Mouse (Mus musculus) hindbrain, embryonic 14.5 days (tissue): ENCODE measurements at regions not wholly inside any gene's neighbourhood (a gene's known extent, or its start where the extent isn't known, plus 50 kb on each side); places are given as distances from the start of the nearest gene placed in this dataset.

ENCODE experiments used
- ATAC-seq: fragments of 200-750 bp; cut with Nextera tagmentation; 2 replicates; pipeline ENCODE4 v1.8.0; 2017; ENCODE audit warnings: moderate number of reproducible peaks, mild to moderate bottlenecking, moderate TSS enrichment, moderate library complexity; ENCODE audit not compliant: low FRiP score
- DNase-seq: peaks from one replicate; pipeline ENCODE4 v3.0.0-alpha.2; 2015; ENCODE audit warnings: low spot score
- H3K27ac ChIP-seq: fragments of 300-500 bp; sonication (generic); 2 replicates; pipeline ENCODE4 v1.5.1; 2014; ENCODE audit warnings: mild to moderate bottlenecking, moderate library complexity
- H3K27me3 ChIP-seq: fragments of 300-500 bp; sonication (generic); 2 replicates; pipeline ENCODE4 v1.6.1; 2014; ENCODE audit warnings: mild to moderate bottlenecking, low read length, mixed read lengths; ENCODE audit not compliant: control insufficient read depth, insufficient read depth
- H3K36me3 ChIP-seq: fragments of 300-500 bp; sonication (generic); replicated peaks from 2 replicates; pipeline ENCODE4 v1.6.1; 2014; ENCODE audit not compliant: control insufficient read depth, insufficient read depth
- H3K4me1 ChIP-seq: fragments of 300-500 bp; sonication (generic); replicated peaks from 2 replicates; pipeline ENCODE4 v1.6.1; 2014; ENCODE audit warnings: antibody characterized with exemption, low read length, mixed read lengths; ENCODE audit not compliant: control insufficient read depth, insufficient read depth
- H3K4me2 ChIP-seq: fragments of 300-500 bp; sonication (generic); replicated peaks from 2 replicates; pipeline ENCODE4 v1.6.1; 2014; ENCODE audit warnings: mild to moderate bottlenecking, moderate library complexity
- H3K4me3 ChIP-seq: fragments of 300-500 bp; sonication (generic); replicated peaks from 2 replicates; pipeline ENCODE4 v1.5.1; 2014; ENCODE audit warnings: mild to moderate bottlenecking, low read length
- H3K9ac ChIP-seq: fragments of 300-500 bp; sonication (generic); 2 replicates; pipeline ENCODE4 v1.6.1; 2014
- H3K9me3 ChIP-seq: fragments of 300-500 bp; sonication (generic); 2 replicates; pipeline ENCODE4 v1.6.1; 2016; ENCODE audit warnings: low read length; ENCODE audit not compliant: control insufficient read depth
- WGBS: fragments of 180-500 bp; shearing (Covaris S2); extraction: QIAGEN DNeasy Blood & Tissue Kit; methylation state at CpG from one replicate; pipeline ENCODE4 v1.1.7; 2014; 5-methylcytosine and 5-hydroxymethylcytosine counted together

GRCm38 (mm10) chr6:117293780-117294465, 125.6 kb downstream of the Cxcl12 start:
- Histone ChIP-seq H3K9ac (no peak overlapping the region), H3K4me1 (no peaks in the 10 kb centered on the region), H3K27ac (no peak overlapping the region), H3K36me3 (no peaks in the 10 kb centered on the region), H3K4me3 (no peak overlapping the region), H3K27me3 (no peaks in the 10 kb centered on the region), H3K9me3 (no peaks in the 10 kb centered on the region), H3K4me2 (no peak overlapping the region)
- DNase-seq (no peak), ATAC-seq (no peak)
- 20% methylated on average over 9 of the region's 9 CpGs for WGBS

- H3K27ac ChIP-seq: no peak overlapping the region
- no peaks in the 10 kb centered on the region for H3K9me3 ChIP-seq
- no peaks in the 10 kb centered on the region for H3K4me1 ChIP-seq
- H3K27me3 ChIP-seq: no peaks in the 10 kb centered on the region
- no peak overlapping the region for H3K4me3 ChIP-seq
- H3K36me3 ChIP-seq: no peaks in the 10 kb centered on the region
- ATAC-seq (no peak), DNase-seq (no peak)
- no peak overlapping the region for H3K4me2 ChIP-seq
- WGBS: 94% methylated on average over 2 of the region's 2 CpGs
- no peak overlapping the region for H3K9ac ChIP-seq
Measured at GRCm38 (mm10) chr6:117297918-117298317, 129.6 kb downstream of the Cxcl12 start.

- Histone ChIP-seq H3K4me1 (no peaks in the 10 kb centered on the region), H3K27ac (no peak overlapping the region), H3K27me3 (no peaks in the 10 kb centered on the region), H3K9ac (no peak overlapping the region), H3K36me3 (no peaks in the 10 kb centered on the region), H3K4me3 (no peak overlapping the region), H3K4me2 (no peak overlapping the region), H3K9me3 (no peaks in the 10 kb centered on the region)
- ATAC-seq: no peak
- WGBS: 87% methylated on average over 7 of the region's 7 CpGs
- DNase-seq: no peak
Measured at GRCm38 (mm10) chr6:117299503-117300288, 131.4 kb downstream of the Cxcl12 start.

GRCm38 (mm10) chr6:117303361-117303760, 135.0 kb downstream of the Cxcl12 start:
- Histone ChIP-seq H3K4me3 (no peak overlapping the region), H3K27ac (no peak overlapping the region), H3K9ac (no peak overlapping the region), H3K36me3 (no peaks in the 10 kb centered on the region), H3K9me3 (no peaks in the 10 kb centered on the region), H3K4me1 (no peaks in the 10 kb centered on the region), H3K4me2 (no peak overlapping the region), H3K27me3 (no peaks in the 10 kb centered on the region)
- ATAC-seq (no peak), DNase-seq (no peak)
- 55% methylated on average over 5 of the region's 5 CpGs for WGBS

GRCm38 (mm10) chr6:117305736-117306250, 137.5 kb downstream of the Cxcl12 start:
- no peak overlapping the region for H3K4me3 ChIP-seq
- DNase-seq (no peak), ATAC-seq (no peak)
- no peak overlapping the region for H3K4me2 ChIP-seq
- no peaks in the 10 kb centered on the region for H3K9me3 ChIP-seq
- no peaks in the 10 kb centered on the region for H3K27me3 ChIP-seq
- 57% methylated on average over 4 of the region's 4 CpGs for WGBS
- H3K36me3 ChIP-seq: no peaks in the 10 kb centered on the region
- no peaks in the 10 kb centered on the region for H3K4me1 ChIP-seq
- no peak overlapping the region for H3K27ac ChIP-seq
- no peak overlapping the region for H3K9ac ChIP-seq

- Histone ChIP-seq H3K9ac (no peak overlapping the region), H3K36me3 (no peaks in the 10 kb centered on the region), H3K4me2 (no peak overlapping the region), H3K4me3 (no peak overlapping the region), H3K9me3 (no peaks in the 10 kb centered on the region), H3K4me1 (no peaks in the 10 kb centered on the region), H3K27me3 (no peaks in the 10 kb centered on the region), H3K27ac (no peak overlapping the region)
- 82% methylated on average over 2 of the region's 2 CpGs for WGBS
- ATAC-seq: no peak
- no peak for DNase-seq
Measured at GRCm38 (mm10) chr6:117308636-117309035, 140.3 kb downstream of the Cxcl12 start.

- H3K4me1 ChIP-seq: no peaks in the 10 kb centered on the region
- no peak for ATAC-seq
- no peak for DNase-seq
- H3K9ac ChIP-seq: no peak overlapping the region
- no peak overlapping the region for H3K4me2 ChIP-seq
- 0 out of 2 replicates have a peak, but pooled peaks cover 5% of the 10 kb centered on the region for H3K9me3 ChIP-seq
- no peak overlapping the region for H3K4me3 ChIP-seq
- no peaks in the 10 kb centered on the region for H3K27me3 ChIP-seq
- no peak overlapping the region for H3K27ac ChIP-seq
- no peaks in the 10 kb centered on the region for H3K36me3 ChIP-seq
- WGBS: 67% methylated on average over 13 of the region's 13 CpGs
Measured at GRCm38 (mm10) chr6:117312891-117313781, 144.8 kb downstream of the Cxcl12 start.

- no peak overlapping the region for H3K4me2 ChIP-seq
- WGBS: 54% methylated on average over 6 of the region's 6 CpGs
Measured at GRCm38 (mm10) chr6:117313944-117314566, 145.7 kb downstream of the Cxcl12 start.

More at GRCm38 (mm10) chr6:117313944-117314566, 145.7 kb downstream of the Cxcl12 start:
- ATAC-seq: no peak
- no peaks in the 10 kb centered on the region for H3K27me3 ChIP-seq
- no peak for DNase-seq
- no peaks in the 10 kb centered on the region for H3K4me1 ChIP-seq
- H3K36me3 ChIP-seq: no peaks in the 10 kb centered on the region
- no peak overlapping the region for H3K27ac ChIP-seq
- H3K9me3 ChIP-seq: 0 out of 2 replicates have a peak, but pooled peaks cover 5% of the 10 kb centered on the region
- no peak overlapping the region for H3K9ac ChIP-seq
- H3K4me3 ChIP-seq: no peak overlapping the region
